Mouse (Mus musculus): Measurements from ENCODE around the gene Rnf38. TPM values are rescaled to one million over a fixed set of nuclear protein-coding genes. Genes with fewer than 3 reads are reported as not detected.
A peak's percentile ranks its signal among the peaks of the same experiment; 100 is the strongest.

Rnf38 gene
- polyA plus RNA-seq (2012; rRNA removed), result 53.5 and 63.1 TPM in 2 replicates

DNA sequence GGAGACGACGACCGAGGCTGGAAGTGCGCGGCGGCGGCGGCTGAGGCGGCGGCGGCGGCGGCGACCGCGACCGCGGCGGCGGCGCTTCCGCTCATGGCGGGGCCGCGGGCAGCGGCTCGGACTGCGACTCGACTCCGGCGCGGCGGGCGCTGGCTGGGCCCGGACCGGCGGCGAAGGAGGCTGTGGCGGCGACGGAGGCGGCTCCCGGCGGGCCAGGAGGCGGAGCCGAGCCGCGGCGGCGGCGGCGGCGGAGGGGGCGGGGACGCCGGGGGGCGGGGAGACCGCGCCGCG is at the start of gene Rnf38:
Gene Rnf38 (minus strand): TSS at position 77 of the 291 bp plus-strand sequence.
- H3K27me3 ChIP-seq (ENCODE audit: control insufficient read depth, insufficient read depth, low read length), result no peaks in the 10 kb centered on the region
- H3K4me1 ChIP-seq (ENCODE audit: control insufficient read depth, insufficient read depth, low read length), result no peaks in the 10 kb centered on the region
- peak within 1 kb of the TSS; percentile 44 for H3K27ac ChIP-seq (ENCODE audit: insufficient read depth, low read length)
- WGBS, result 2% methylated on average over 54 of the region's 61 CpGs
- no peak for TF ChIP-seq POLR2A (IDR thresholded peaks at IDR 0.05; ENCODE audit: borderline replicate concordance, insufficient read depth, low read length)
- no peak for TF ChIP-seq CTCF (IDR thresholded peaks at IDR 0.05; ENCODE audit: borderline replicate concordance, insufficient read depth, low read depth, low read length)
- no peak for DNase-seq
- peak within 1 kb of the TSS; percentile 90 for H3K4me3 ChIP-seq (replicated peaks; ENCODE audit: insufficient read depth, low read depth, low read length)

DNA sequence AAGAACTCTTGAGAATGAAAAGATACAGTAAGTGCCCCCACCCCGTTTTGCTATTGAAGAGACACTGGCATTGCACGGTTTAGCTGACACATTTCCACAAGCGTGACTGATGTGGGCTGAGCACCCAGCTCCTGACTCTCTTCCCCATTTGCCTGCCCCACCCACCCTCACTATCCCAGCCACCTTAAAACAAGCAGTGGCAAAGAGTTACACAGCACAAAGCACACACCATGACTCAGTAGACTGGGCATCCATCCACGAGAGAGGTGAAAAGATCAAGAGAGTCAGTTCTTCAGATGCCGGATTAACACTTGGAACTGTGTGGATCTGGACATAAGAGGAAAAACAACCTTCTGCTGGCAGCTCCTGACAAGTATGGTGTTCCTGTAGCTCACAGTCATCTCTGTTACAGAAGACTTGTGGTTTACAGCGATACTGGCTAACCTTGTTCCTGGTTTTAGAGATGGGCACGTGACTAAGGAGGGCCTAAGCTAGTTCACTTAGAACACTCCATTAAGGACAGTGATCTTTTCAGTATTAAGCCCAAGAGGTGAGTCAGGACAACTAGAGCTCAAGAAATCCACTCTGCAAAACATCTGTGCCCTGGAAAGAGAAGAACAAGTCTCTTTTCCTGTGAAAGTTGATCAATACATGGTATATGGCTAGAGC is 48.1 kb upstream of the Rnf38 start:
- H3K27ac ChIP-seq (ENCODE audit: insufficient read depth, low read length), result no peak overlapping the region
- WGBS, result 59% methylated on average over 7 of the region's 7 CpGs
- DNase-seq, result no peak
- no peak overlapping the region for H3K4me3 ChIP-seq (replicated peaks; ENCODE audit: insufficient read depth, low read depth, low read length)
- H3K27me3 ChIP-seq (ENCODE audit: control insufficient read depth, insufficient read depth, low read length), result no peaks in the 10 kb centered on the region
- no peaks in the 10 kb centered on the region for H3K4me1 ChIP-seq (ENCODE audit: control insufficient read depth, insufficient read depth, low read length)
- no peak for TF ChIP-seq CTCF (IDR thresholded peaks at IDR 0.05; ENCODE audit: borderline replicate concordance, insufficient read depth, low read depth, low read length)
- no peak for TF ChIP-seq POLR2A (IDR thresholded peaks at IDR 0.05; ENCODE audit: borderline replicate concordance, insufficient read depth, low read length)

DNA sequence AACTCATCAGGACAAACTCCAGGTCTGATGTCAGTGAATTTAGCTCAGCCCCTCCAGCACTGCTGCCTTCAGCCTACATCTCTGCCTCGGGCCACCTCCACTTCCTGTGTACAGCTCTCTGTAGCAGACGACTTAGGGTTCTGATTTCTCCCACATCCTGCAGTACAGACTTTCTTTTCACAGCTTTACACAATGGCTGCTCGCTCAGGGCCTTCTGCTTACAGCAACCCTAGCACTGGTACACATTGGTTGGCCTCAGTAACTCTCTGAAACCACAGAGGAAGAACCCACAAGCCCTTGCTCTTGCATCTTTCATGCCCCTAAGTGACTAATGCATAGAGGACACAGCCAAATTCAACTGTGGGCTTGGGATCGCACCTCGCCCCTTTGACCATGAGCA is 37.5 kb upstream of the Rnf38 start:
- Histone ChIP-seq H3K4me1 (ENCODE audit: control insufficient read depth, insufficient read depth, low read length) (no peaks in the 10 kb centered on the region), H3K4me3 (replicated peaks; ENCODE audit: insufficient read depth, low read depth, low read length) (no peak overlapping the region), H3K27ac (ENCODE audit: insufficient read depth, low read length) (no peak overlapping the region), H3K27me3 (ENCODE audit: control insufficient read depth, insufficient read depth, low read length) (no peaks in the 10 kb centered on the region)
- WGBS, result 81% methylated on average over 5 of the region's 5 CpGs
- TF ChIP-seq POLR2A (IDR thresholded peaks at IDR 0.05; ENCODE audit: borderline replicate concordance, insufficient read depth, low read length) (no peak), CTCF (IDR thresholded peaks at IDR 0.05; ENCODE audit: borderline replicate concordance, insufficient read depth, low read depth, low read length) (no peak)
- DNase-seq, result no peak

DNA sequence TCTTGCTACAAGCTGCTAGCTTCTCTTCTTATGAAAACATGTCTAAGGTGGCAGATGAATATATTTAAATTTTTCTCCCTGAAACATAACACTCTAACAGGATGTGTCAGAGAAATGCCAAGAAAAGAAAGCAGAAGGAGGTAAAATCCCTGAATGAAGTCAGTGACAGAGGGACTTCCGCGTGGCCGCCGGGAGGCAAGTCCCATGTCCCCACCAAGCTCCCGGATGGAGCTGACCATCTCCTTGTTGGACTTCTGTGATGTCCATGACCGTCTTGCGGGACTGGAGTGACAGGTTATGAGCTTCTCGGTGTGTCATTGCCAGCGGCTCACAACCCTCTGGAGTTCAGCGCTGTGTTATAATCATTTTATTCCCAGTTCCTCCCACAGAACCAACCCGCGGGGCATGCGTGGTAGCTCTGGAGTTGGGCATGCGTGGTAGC is 35.8 kb upstream of the Rnf38 start:
- TF ChIP-seq CTCF (IDR thresholded peaks at IDR 0.05; ENCODE audit: borderline replicate concordance, insufficient read depth, low read depth, low read length) (no peak), POLR2A (IDR thresholded peaks at IDR 0.05; ENCODE audit: borderline replicate concordance, insufficient read depth, low read length) (no peak)
- no peak for DNase-seq
- no peaks in the 10 kb centered on the region for H3K4me1 ChIP-seq (ENCODE audit: control insufficient read depth, insufficient read depth, low read length)
- H3K4me3 ChIP-seq (replicated peaks; ENCODE audit: insufficient read depth, low read depth, low read length), result no peak overlapping the region
- no peaks in the 10 kb centered on the region for H3K27me3 ChIP-seq (ENCODE audit: control insufficient read depth, insufficient read depth, low read length)
- 89% methylated on average over 14 of the region's 14 CpGs for WGBS
- no peak overlapping the region for H3K27ac ChIP-seq (ENCODE audit: insufficient read depth, low read length)

DNA sequence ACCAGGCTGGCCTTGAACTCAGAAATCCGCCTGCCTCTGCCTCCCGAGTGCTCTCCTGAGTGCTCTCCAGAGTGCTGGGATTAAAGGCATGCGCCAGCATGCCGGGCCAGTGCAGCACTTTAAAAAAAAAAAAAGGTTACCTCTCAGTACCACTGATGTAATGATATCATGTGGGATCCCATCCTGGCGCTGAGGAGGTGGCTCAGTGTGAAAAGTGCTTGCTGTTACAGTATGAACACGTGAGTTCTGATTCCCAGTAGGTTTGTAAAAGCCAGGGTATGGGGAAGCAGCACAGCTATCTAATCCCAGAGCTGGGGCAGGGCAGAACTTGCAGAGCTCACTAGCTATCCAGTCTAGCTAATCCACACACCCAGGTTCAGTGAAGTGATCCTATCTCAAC is 33.8 kb upstream of the Rnf38 start:
- DNase-seq, result no peak
- H3K27me3 ChIP-seq (ENCODE audit: control insufficient read depth, insufficient read depth, low read length), result no peaks in the 10 kb centered on the region
- TF ChIP-seq CTCF (IDR thresholded peaks at IDR 0.05; ENCODE audit: borderline replicate concordance, insufficient read depth, low read depth, low read length), result no peak
- no peak for TF ChIP-seq POLR2A (IDR thresholded peaks at IDR 0.05; ENCODE audit: borderline replicate concordance, insufficient read depth, low read length)
- H3K4me3 ChIP-seq (replicated peaks; ENCODE audit: insufficient read depth, low read depth, low read length), result no peak overlapping the region
- 76% methylated on average over 6 of the region's 6 CpGs for WGBS
- no peaks in the 10 kb centered on the region for H3K4me1 ChIP-seq (ENCODE audit: control insufficient read depth, insufficient read depth, low read length)
- no peak overlapping the region for H3K27ac ChIP-seq (ENCODE audit: insufficient read depth, low read length)

DNA sequence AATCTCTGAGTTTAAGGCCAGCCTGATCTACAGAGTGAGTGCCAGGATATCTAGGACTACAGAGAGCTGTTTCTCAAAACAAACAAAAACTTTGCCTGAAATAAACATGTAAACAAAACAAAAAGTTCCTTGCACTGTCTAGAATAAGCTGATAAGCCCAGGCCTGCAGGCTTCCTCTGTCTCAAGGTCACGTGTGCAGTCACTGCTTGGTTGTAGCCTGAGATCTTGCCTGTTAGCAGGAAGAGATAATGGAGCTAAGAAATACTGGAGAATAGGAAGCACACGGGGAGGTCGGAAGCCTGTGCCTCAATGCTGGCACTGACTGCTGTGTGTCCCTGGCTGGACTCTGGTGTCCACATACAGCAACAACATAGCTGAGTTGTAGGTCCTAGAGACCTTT is 31.9 kb upstream of the Rnf38 start:
- TF ChIP-seq CTCF (IDR thresholded peaks at IDR 0.05; ENCODE audit: borderline replicate concordance, insufficient read depth, low read depth, low read length), result no peak
- no peak for TF ChIP-seq POLR2A (IDR thresholded peaks at IDR 0.05; ENCODE audit: borderline replicate concordance, insufficient read depth, low read length)
- Histone ChIP-seq H3K27me3 (ENCODE audit: control insufficient read depth, insufficient read depth, low read length) (no peaks in the 10 kb centered on the region), H3K4me3 (replicated peaks; ENCODE audit: insufficient read depth, low read depth, low read length) (no peak overlapping the region), H3K27ac (ENCODE audit: insufficient read depth, low read length) (no peak overlapping the region), H3K4me1 (ENCODE audit: control insufficient read depth, insufficient read depth, low read length) (no peaks in the 10 kb centered on the region)
- WGBS, result 82% methylated on average over 3 of the region's 3 CpGs
- no peak for DNase-seq

DNA sequence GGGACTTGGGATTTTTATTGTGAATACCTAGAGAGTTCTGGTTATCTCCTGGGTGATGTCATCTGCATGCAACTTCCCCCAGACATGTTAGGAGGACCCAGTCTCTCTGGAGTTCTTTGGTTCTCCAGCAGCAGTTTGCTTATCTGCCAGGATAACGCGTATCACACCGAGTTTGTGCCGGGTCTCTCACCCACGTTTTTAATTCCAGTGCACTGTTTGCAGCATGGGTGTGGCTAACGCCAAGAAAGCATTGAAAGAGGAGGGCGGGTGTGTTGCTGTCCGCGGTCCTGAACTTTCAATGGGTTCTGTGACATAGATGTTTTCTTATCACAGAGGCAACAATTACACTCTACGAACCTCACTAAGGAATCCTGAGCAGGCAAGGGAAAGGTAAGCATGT is 26.7 kb upstream of the Rnf38 start:
- Histone ChIP-seq H3K27me3 (ENCODE audit: control insufficient read depth, insufficient read depth, low read length) (no peaks in the 10 kb centered on the region), H3K4me1 (ENCODE audit: control insufficient read depth, insufficient read depth, low read length) (no peaks in the 10 kb centered on the region), H3K27ac (ENCODE audit: insufficient read depth, low read length) (no peak overlapping the region), H3K4me3 (replicated peaks; ENCODE audit: insufficient read depth, low read depth, low read length) (no peak overlapping the region)
- no peak for DNase-seq
- TF ChIP-seq POLR2A (IDR thresholded peaks at IDR 0.05; ENCODE audit: borderline replicate concordance, insufficient read depth, low read length) (no peak), CTCF (IDR thresholded peaks at IDR 0.05; ENCODE audit: borderline replicate concordance, insufficient read depth, low read depth, low read length) (no peak)
- 12% methylated on average over 10 of the region's 10 CpGs for WGBS

DNA sequence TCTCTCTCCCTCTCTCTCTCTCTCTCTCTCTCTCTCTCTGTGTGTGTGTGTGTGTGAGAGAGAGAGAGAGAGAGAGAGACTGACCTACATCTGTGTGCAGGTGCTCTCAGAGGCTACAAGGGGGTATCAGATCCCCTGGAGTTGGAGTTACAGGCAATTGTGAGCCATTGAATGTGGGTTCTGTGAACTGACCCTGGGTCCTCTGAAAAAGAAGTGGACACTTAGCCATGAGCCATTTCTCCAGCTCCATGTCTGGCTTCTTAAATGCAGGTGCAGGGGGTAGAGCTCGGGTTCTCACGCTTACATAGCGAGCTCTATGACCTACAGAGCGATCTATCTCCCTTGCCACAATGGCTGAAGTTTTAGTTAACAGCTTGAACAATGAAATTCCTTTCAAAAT is 25.5 kb upstream of the Rnf38 start:
- H3K4me3 ChIP-seq (replicated peaks; ENCODE audit: insufficient read depth, low read depth, low read length), result no peak overlapping the region
- H3K27ac ChIP-seq (ENCODE audit: insufficient read depth, low read length), result no peak overlapping the region
- WGBS, result 91% methylated on average over 4 of the region's 4 CpGs
- no peaks in the 10 kb centered on the region for H3K4me1 ChIP-seq (ENCODE audit: control insufficient read depth, insufficient read depth, low read length)
- no peak for TF ChIP-seq CTCF (IDR thresholded peaks at IDR 0.05; ENCODE audit: borderline replicate concordance, insufficient read depth, low read depth, low read length)
- H3K27me3 ChIP-seq (ENCODE audit: control insufficient read depth, insufficient read depth, low read length), result no peaks in the 10 kb centered on the region
- DNase-seq, result no peak

Data from cerebellum, adult 2 months (tissue).